Mouse (Mus musculus): ENCODE measurements at regions not wholly inside any gene's neighbourhood (a gene's known extent, or its start where the extent isn't known, plus 50 kb on each side); places are given as distances from the start of the nearest gene placed in this dataset.

DNA sequence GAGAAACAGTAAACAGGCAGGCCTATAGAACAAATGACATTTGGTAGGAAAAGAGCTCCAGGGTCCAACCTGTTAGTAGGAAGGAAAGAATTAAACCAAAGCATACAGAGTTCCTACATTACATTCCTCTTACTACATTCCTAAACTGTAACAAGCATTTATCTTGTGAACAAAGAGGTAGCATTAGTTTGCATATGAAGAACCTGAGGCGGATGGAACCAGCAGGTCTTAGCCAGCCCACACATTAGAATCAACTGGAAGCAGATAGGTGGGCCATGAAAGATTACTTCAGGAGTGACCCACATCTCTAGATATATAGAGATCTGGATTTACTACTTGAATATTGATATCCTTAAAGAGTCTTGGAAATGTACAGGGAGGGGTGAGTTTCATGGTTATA is 238.8 kb downstream of the Klf5 start:
- TF ChIP-seq CTCF (IDR thresholded peaks at IDR 0.05) (no peak), EP300 (IDR thresholded peaks at IDR 0.05) (no peak)

Measured in lung, postnatal 0 days (tissue).